Mouse (Mus musculus) olfactory bulb, adult 2 months (tissue): Measurements from ENCODE around the gene Cabp2.

Experiments
- CTCF ChIP-seq: fragments of 200-500 bp; IDR thresholded peaks from 2 replicates; pipeline ENCODE4 v1.5.1; 2012; ENCODE audit warnings: low read depth, mild to moderate bottlenecking, low read length, moderate library complexity; ENCODE audit not compliant: insufficient read depth
- POLR2A ChIP-seq: fragments of 200-500 bp; IDR thresholded peaks from 2 replicates; pipeline ENCODE4 v1.6.1; 2012; ENCODE audit warnings: mild to moderate bottlenecking, low read depth, low read length, moderate library complexity; ENCODE audit not compliant: insufficient read depth

- TF ChIP-seq CTCF (no peak), POLR2A (no peak)
Observed at GRCm38 (mm10) chr19:4119716-4120487, 38.5 kb downstream of the Cabp2 start.
